In the genomic region with DNA sequence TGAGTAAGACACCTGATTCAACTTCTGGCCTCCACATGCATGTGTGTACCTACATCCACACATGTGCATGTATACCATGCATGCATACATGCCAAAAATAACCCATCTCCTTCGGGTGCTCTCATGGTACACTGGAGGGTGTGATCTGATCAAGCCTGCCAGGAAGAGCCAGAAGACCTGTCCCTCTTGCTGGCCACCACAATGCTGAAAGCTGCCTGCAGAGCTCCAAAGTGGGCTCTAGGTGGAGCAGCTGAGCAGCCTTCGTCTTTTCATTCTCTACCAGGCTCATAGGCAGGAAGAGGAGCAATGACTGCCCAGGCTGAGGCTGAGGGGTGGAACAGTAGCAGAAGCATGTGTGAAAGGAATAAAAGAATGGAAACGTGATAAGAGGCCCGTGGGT, we compare ENCODE assay signal across 9 mouse cellular contexts. TPM values are rescaled to one million over a fixed set of nuclear protein-coding genes. Genes with fewer than 3 reads are reported as not detected.
A peak's percentile ranks its signal among the peaks of the same experiment; 100 is the strongest.
DNase-seq lines count a peak whose midpoint lies in the region; ATAC-seq and TF ChIP-seq lines count a peak whose summit lies in the region.
"Had no signal": no experiment of that assay in that cellular context is flagged by ENCODE, and none has a peak within 500 bp of the region (broad histone marks: within the 10 kb centered on the region; RNA-seq: fewer than 3 reads in every experiment).

No protein-coding gene starts in this region.

- no peak overlapping the region for H3K4me2 ChIP-seq in forebrain, embryonic 13.5 days
- H3K4me2 ChIP-seq in kidney, postnatal 0 days (ENCODE audit: low read length) = no peak overlapping the region
- no peak overlapping the region for H3K4me2 ChIP-seq in lung, embryonic 14.5 days
- H3K4me2 ChIP-seq: limb, embryonic 15.5 days had no signal

- no peaks in the 10 kb centered on the region for H3K4me1 ChIP-seq in forebrain, embryonic 13.5 days
- no peaks in the 10 kb centered on the region for H3K4me1 ChIP-seq in kidney, postnatal 0 days (replicated peaks; ENCODE audit: insufficient read depth, low read length)
- no peaks in the 10 kb centered on the region for H3K4me1 ChIP-seq in lung, embryonic 14.5 days (ENCODE audit: insufficient read depth)
- H3K4me1 ChIP-seq: limb, embryonic 15.5 days had no signal

- H3K36me3 ChIP-seq in forebrain, embryonic 13.5 days (ENCODE audit: poor library complexity, severe bottlenecking) = no peaks in the 10 kb centered on the region
- H3K36me3 ChIP-seq in kidney, postnatal 0 days (ENCODE audit: insufficient read depth, low read length) = no peaks in the 10 kb centered on the region
- H3K36me3 ChIP-seq in lung, embryonic 14.5 days (ENCODE audit: insufficient read depth) = no peaks in the 10 kb centered on the region
- H3K36me3 ChIP-seq: limb, embryonic 15.5 days had no signal

- H3K4me3 ChIP-seq in forebrain, embryonic 13.5 days = no peak overlapping the region
- H3K4me3 ChIP-seq in kidney, postnatal 0 days (replicated peaks; ENCODE audit: low read depth, low read length) = no peak overlapping the region
- H3K4me3 ChIP-seq in lung, embryonic 14.5 days (ENCODE audit: low read depth, low read length) = no peak overlapping the region
- H3K4me3 ChIP-seq: limb, embryonic 15.5 days had no signal

- 5% methylated on average over 4 of the region's 4 CpGs for WGBS in forebrain, embryonic 13.5 days
- 4% methylated on average over 4 of the region's 4 CpGs for WGBS in kidney, postnatal 0 days
- WGBS in lung, embryonic 14.5 days = 8% methylated on average over 4 of the region's 4 CpGs

- TF ChIP-seq CTCF in kidney, postnatal 0 days (IDR thresholded peaks at IDR 0.05; ENCODE audit: low read depth) = peak; percentile 77
- TF ChIP-seq CTCF in lung, embryonic 14.5 days (IDR thresholded peaks at IDR 0.05; ENCODE audit: low read depth) = peak; percentile 78

- ATAC-seq in forebrain, embryonic 13.5 days = peak; percentile 75
- no peak for ATAC-seq in kidney, postnatal 0 days (replicated peaks; ENCODE audit: low FRiP score, low read depth)
- ATAC-seq in lung, embryonic 14.5 days (ENCODE audit: insufficient read depth) = peak; percentile 35; the same call in 1 of the 2 replicates
- peak; percentile 64; the same call in 1 of the 2 replicates for ATAC-seq in neutrophil, adult 5-6 weeks (ENCODE audit: extremely low read depth, insufficient number of reproducible peaks, low FRiP score, poor library complexity, severe bottlenecking)

- no peak overlapping the region for H3K27ac ChIP-seq in forebrain, embryonic 13.5 days
- H3K27ac ChIP-seq in kidney, postnatal 0 days = no peak overlapping the region
- no peak overlapping the region for H3K27ac ChIP-seq in lung, embryonic 14.5 days (ENCODE audit: low read depth)
- H3K27ac ChIP-seq: limb, embryonic 15.5 days had no signal

- DNase-seq in gastrocnemius, adult 18-20 months (ENCODE audit: low spot score) = peak; percentile 46
- no peak for DNase-seq in gastrocnemius, adult 8-10 months (ENCODE audit: low spot score in 2 of 2)
- peak; percentile 13 to 35 for DNase-seq in CD8-positive naive resting alpha-beta T cell, adult 2 months (ENCODE audit: low read depth in 2 of 2, low spot score in 2 of 2)
- DNase-seq in c-Kit-positive CD71-positive TER-119-positive erythroid progenitor cells, embryonic 14.5 days (ENCODE audit: low spot score) = peak; percentile 14
- DNase-seq in kidney, postnatal 0 days (ENCODE audit: low spot score) = peak; percentile 72
- peak; percentile 76 for DNase-seq in lung, embryonic 14.5 days

- H3K27me3 ChIP-seq in forebrain, embryonic 13.5 days = no peaks in the 10 kb centered on the region
- H3K27me3 ChIP-seq in kidney, postnatal 0 days (ENCODE audit: insufficient read depth, low read length) = no peaks in the 10 kb centered on the region
- no peaks in the 10 kb centered on the region for H3K27me3 ChIP-seq in lung, embryonic 14.5 days (ENCODE audit: insufficient read depth, low read length)
- H3K27me3 ChIP-seq: limb, embryonic 15.5 days had no signal

- H3K9me3 ChIP-seq in forebrain, embryonic 13.5 days (replicated peaks) = 0 out of 2 replicates have a peak, but pooled peaks cover 5% of the 10 kb centered on the region
- no peaks in the 10 kb centered on the region for H3K9me3 ChIP-seq in kidney, postnatal 0 days (replicated peaks; ENCODE audit: low read length)
- no peaks in the 10 kb centered on the region for H3K9me3 ChIP-seq in lung, embryonic 14.5 days (ENCODE audit: low read depth, low read length)
- H3K9me3 ChIP-seq: limb, embryonic 15.5 days had no signal

- no peak overlapping the region for H3K9ac ChIP-seq in forebrain, embryonic 13.5 days
- H3K9ac ChIP-seq in kidney, postnatal 0 days (ENCODE audit: low read depth, low read length) = no peak overlapping the region
- no peak overlapping the region for H3K9ac ChIP-seq in lung, embryonic 14.5 days
- H3K9ac ChIP-seq: limb, embryonic 15.5 days had no signal

RNA-seq across cellular contexts. Expression of a gene that starts 21.5 kb away (rescaled TPM):
- not detected for total RNA-seq in gastrocnemius, adult 18-20 months (2021)
- not detected for total RNA-seq in gastrocnemius, adult 8-10 months (2022)
- 0.25 and 0.28 TPM in 2 replicates for polyA plus RNA-seq in forebrain, embryonic 13.5 days (2015; fragmentation: Nextera tagmentation; extraction: Ambion mirVana)
- 0.74 and 0.89 TPM in 2 replicates for polyA plus RNA-seq in kidney, postnatal 0 days (2015; fragmentation: Nextera tagmentation; extraction: Ambion mirVana)
- not detected in 2 replicates for polyA plus RNA-seq in lung, embryonic 14.5 days (2014; fragmentation: Nextera tagmentation; extraction: Ambion mirVana)
- total RNA-seq in neutrophil, adult 5-6 weeks (2017) = not detected in 2 replicates

RNA-seq across cellular contexts. Expression of a gene that starts 31.7 kb away (rescaled TPM):
- 1 to 10 TPM; 4.0 to 5.9 TPM for total RNA-seq in gastrocnemius, adult 18-20 months (2021)
- total RNA-seq in gastrocnemius, adult 8-10 months (2022) = 1 to 10 TPM in 3 of 4 experiments, under 1 TPM in 1; 0.70 to 7.2 (median 6.0) TPM
- not detected in 2 replicates for polyA plus RNA-seq in forebrain, embryonic 13.5 days (2015; fragmentation: Nextera tagmentation; extraction: Ambion mirVana)
- polyA plus RNA-seq in kidney, postnatal 0 days (2015; fragmentation: Nextera tagmentation; extraction: Ambion mirVana) = not detected in 2 replicates
- polyA plus RNA-seq in lung, embryonic 14.5 days (2014; fragmentation: Nextera tagmentation; extraction: Ambion mirVana) = 0.42 TPM in 1 of 2 replicates, not detected in the other
- total RNA-seq in neutrophil, adult 5-6 weeks (2017) = not detected in 2 replicates

Comparison
In these comparisons a context has a peak if more than half of its experiments do, and no peak if none do; other contexts are left out.
1. DNase-seq: peak in gastrocnemius, adult 18-20 months (single experiment), CD8-positive naive resting alpha-beta T cell, adult 2 months (2 of 2), c-Kit-positive CD71-positive TER-119-positive erythroid progenitor cells, embryonic 14.5 days (single experiment), kidney, postnatal 0 days (single experiment) and lung, embryonic 14.5 days (single experiment); none in gastrocnemius, adult 8-10 months (0 of 2).